Mouse (Mus musculus): ENCODE results near the gene Frmd8.
"Not testable (repeated sequence)": the region's sequence is repeated elsewhere in the genome, so short reads cannot be mapped to it uniquely, and the experiment has no call there.

Gene Frmd8

DNA sequence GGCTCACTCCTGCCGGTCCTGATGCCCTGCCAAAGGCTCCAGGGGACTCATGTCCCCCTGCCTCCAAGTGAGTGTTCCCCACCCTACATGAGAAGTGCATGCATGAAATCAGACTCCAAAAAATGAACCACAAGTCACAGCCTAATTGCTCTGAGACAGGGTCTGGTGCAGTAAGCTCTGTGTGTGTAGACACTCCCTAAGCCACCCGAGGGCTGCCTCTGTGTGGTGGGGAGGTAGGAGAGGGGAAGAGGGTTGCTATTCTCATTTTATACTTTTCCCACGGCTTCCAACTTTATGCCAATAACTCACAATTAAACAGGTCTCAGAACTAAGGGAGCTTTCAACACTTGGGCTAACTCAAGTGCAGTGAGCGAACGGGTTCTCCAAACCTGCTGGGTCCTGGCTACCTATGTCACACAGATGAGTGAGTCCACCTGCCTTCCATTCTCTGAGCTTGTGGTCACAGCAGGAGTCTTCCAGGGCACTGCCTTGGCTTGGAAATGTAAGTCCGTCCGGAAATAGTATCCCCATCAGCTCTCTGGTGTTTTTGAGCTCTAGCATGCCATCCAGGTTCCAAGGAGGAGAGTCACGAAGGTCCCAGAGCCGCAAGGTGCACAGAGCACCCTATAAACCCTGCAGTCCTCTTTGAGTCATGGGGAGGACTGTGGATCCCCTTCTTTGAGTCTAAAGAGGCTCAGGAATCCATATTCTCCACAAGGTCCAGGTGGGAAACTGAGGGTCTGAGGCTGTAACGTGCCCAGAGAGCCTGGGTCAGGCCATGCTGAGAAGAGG, 50.1 kb downstream of the Frmd8 start:
- DNase-seq (ENCODE audit: low read depth, low spot score): no peak

GRCm38 (mm10) chr19:5824043-5824825, 50.8 kb downstream of the Frmd8 start:
- no peak for DNase-seq (ENCODE audit: low read depth, low spot score)

DNA sequence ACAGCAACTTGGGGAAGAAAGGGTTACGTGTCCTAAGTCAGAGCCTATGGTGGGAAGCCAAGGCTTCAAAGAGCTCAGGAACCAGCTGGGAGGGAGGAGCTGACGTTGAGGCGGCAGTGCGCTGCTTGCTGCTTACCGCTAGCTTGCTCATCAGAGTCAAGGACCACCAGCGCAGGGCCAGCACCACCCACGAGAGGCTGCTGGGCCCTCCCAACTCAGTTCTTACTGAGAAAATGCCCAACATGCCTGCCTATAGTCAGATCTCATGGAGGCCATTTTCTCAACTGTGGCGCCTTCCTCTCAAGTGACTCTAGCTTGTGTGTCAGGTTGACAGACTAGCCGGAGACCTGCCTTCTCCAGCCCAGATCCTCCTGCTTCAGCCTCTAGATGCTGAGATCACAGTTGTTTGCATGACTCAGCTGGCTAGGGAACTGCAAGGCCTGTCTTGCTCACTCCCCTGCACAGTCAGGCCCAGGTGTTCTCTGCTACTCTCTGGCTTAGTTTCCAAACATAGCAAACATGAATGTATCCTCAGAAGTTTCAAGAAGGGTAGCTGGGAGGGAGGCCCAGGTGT, 51.7 kb downstream of the Frmd8 start:
- DNase-seq (ENCODE audit: low read depth, low spot score): no peak

GRCm38 (mm10) chr19:5822834-5823205, 52.3 kb downstream of the Frmd8 start:
- no peak for DNase-seq (ENCODE audit: low read depth, low spot score)

GRCm38 (mm10) chr19:5822174-5822833, 52.8 kb downstream of the Frmd8 start:
- DNase-seq (ENCODE audit: low read depth, low spot score): no peak

DNA sequence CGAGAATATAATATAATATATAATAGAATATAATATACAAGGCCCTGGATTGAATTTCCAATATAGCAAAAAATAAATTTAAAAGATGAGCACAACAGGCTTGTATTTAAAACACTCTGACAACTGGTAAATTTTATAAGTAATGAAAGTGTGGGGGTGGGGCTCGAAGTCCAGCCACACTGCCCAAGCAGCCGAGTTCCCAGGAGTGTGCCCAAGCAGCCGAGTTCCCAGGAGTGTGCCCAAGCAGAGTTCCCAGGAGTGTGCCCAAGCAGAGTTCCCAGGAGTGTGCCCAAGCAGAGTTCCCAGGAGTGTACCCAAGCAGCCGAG, 53.3 kb downstream of the Frmd8 start:
- no peak for DNase-seq (ENCODE audit: low read depth, low spot score)

- no peak for DNase-seq (ENCODE audit: low read depth, low spot score)
Observed at GRCm38 (mm10) chr19:5819549-5819948, 55.5 kb downstream of the Frmd8 start.

- no peak for DNase-seq (ENCODE audit: low read depth, low spot score)
Observed at GRCm38 (mm10) chr19:5818590-5818977, 56.5 kb downstream of the Frmd8 start.

DNA sequence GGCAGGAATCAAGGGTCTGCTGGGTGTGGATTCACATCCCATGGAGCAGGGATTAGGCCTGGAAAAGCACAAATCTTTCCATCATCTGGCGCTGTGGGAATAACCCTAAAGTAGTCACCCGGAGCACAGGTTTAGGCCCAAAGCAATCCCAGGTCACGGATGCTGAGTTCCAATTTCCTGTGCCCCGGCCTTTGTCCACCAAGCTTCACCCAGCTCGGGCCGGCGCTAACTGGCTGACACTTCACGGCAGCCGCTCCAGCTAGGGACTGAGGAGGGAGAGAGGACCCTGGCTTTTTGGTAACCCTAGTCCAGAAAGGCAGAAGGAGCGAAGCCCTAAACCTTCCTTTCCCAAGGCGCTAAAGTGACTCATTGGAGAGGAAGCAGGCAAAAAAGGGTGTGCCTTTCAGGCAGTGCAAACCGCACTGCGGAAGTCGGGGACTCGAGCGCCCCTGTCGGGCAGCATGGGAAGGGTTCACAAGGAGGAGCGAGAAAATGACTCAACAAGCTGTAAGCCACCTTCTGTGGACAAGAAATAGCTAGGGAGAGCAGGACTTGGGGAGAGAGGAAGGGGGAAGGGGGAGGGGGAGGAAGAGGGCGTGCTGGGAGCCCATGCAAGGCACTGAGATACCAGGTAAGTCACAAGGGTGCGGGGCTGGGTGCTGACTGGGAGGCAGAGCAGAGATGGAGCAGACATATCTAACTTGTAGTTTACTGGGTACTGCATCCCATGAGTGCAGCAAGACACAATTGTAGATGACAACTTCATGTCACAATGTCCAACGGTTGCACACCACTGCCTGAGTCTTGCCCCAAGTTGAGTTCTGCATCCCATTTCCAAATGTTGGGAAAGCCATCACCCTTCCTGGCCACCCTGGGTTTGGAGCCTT, 57.1 kb downstream of the Frmd8 start:
- no peak for DNase-seq (ENCODE audit: low read depth, low spot score)

- no peak for DNase-seq (ENCODE audit: low read depth, low spot score)
Observed at GRCm38 (mm10) chr19:5815928-5816327, 59.1 kb downstream of the Frmd8 start.

- DNase-seq (ENCODE audit: low read depth, low spot score): no peak
Observed at GRCm38 (mm10) chr19:5815010-5815409, 60.1 kb downstream of the Frmd8 start.

- DNase-seq (ENCODE audit: low read depth, low spot score): not testable (repeated sequence)
Observed at GRCm38 (mm10) chr19:5814048-5814447, 61.0 kb downstream of the Frmd8 start.

DNA sequence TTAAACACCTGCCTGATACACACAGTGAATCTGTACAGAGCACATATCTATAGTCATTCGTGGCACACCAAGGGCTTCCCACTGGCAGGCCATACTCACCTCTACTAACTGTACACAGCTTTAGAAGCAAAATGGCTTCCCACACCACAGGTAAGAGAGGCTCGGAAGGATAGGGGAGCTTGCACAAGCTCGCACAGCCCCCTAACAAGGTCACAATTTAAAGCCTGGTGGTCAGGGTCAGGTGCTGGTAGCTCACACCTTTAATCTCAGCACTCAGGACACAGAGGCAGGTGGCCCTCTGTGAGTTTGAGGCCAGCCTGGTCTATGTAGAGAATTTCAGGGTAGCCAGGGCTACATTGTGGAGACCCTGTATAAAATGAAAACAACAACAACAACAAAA, 61.5 kb downstream of the Frmd8 start:
- no peak for DNase-seq (ENCODE audit: low read depth, low spot score)

- DNase-seq (ENCODE audit: low read depth, low spot score): no peak
Observed at GRCm38 (mm10) chr19:5811771-5812504, 63.1 kb downstream of the Frmd8 start.

- no peak for DNase-seq (ENCODE audit: low read depth, low spot score)
Observed at GRCm38 (mm10) chr19:5810840-5811563, 64.1 kb downstream of the Frmd8 start.

DNA sequence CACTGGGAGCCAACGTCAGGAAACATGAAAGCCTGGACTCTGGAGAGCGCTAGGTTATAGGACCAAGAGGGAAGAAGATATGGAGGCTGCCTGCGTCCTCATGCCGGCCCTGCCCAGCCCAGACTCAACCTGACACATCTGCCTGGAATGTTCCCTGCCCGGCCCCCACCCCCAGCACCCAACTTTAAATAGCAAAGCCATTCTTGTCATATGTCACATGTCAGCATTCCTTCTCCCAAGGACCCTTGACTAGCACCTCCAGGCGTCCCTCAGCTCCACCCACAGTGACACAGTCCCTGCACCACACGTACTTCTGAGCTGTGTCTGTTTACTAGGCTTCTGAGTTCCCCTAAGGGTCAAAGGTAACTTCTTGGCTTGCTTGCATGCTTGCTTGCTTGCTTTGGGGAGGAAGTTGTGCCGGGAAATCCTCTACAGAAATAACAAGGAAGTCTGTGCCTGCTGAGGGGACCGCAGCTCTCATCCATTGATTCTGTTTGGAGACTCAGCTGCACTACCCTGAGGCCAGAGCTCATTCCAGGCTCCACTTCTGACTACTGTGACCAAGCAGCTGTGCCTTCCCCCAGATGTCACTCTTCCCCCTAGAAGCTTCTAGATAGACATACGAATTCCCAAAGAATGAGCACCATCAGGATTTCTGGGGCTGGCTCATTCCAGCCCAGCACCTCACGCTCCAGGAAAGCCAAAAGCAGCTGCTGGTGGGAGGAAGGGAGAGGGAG, 64.8 kb downstream of the Frmd8 start:
- no peak for DNase-seq (ENCODE audit: low read depth, low spot score)

GRCm38 (mm10) chr19:5809712-5810089, 65.4 kb downstream of the Frmd8 start:
- no peak for DNase-seq (ENCODE audit: low read depth, low spot score)

DNA sequence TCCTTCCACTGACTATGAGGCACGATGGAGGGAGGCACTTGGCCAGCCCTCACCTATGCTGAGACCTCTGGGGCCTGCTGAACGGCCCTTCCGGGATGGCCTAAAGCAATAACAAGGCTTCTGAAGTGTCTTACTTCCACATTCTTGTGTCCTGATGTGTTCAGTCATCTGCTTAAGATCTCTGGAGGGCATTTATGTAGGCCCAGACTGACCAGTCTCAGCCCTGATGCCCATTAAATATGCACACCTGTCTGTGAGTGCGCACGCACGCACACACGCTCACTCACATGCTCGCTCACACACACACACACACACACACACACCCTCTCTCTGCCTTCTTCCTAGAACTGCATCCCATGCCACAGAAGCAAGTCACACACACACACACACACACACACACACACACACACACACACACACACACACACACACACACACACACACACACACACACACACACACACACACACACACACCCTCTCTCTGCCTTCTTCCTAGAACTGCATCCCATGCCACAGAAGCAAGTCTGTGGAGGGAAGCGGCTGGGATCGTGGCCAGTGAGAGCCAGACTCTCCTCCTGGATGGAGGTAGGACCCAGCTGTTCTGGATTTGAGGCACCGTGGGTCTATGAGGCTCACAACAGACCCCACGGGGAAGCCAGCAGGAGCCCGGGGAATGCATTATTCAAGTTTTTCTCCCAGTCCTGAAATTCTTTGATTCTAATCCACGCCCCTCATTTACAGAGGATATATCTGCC, 65.9 kb downstream of the Frmd8 start:
- DNase-seq (ENCODE audit: low read depth, low spot score): no peak

- DNase-seq (ENCODE audit: low read depth, low spot score): no peak
Observed at GRCm38 (mm10) chr19:5807740-5808139, 67.3 kb downstream of the Frmd8 start.
